Mouse (Mus musculus) brain, embryonic 14.5 days (tissue): ENCODE measurements around the gene Hrnr.

Source experiments
- CTCF ChIP-seq: fragments of 200-500 bp; IDR thresholded peaks from 2 replicates; pipeline ENCODE4 v1.5.1; 2012; ENCODE audit warnings: inconsistent platforms, mild to moderate bottlenecking, moderate library complexity, borderline replicate concordance; ENCODE audit not compliant: insufficient read depth, insufficient read length; ENCODE audit errors: extremely low read depth
- POLR2A ChIP-seq: fragments of 200-500 bp; IDR thresholded peaks from 2 replicates; pipeline ENCODE4 v1.6.1; 2012; ENCODE audit warnings: mild to moderate bottlenecking, inconsistent platforms, borderline replicate concordance; ENCODE audit not compliant: poor library complexity, insufficient read depth, insufficient read length, severe bottlenecking; ENCODE audit errors: extremely low read depth

GRCm38 (mm10) chr3:93273223-93273622 is 46.3 kb upstream of the Hrnr start, which contains the start of gene Flg:
- TF ChIP-seq POLR2A (no peak), CTCF (no peak)
